Mouse (Mus musculus) liver, adult 2 months (tissue): ENCODE results near the gene Ppm1d. TPM values are rescaled to one million over a fixed set of nuclear protein-coding genes. Genes with fewer than 3 reads are reported as not detected.
A peak's percentile ranks its signal among the peaks of the same experiment; 100 is the strongest.

Experiments
- DNase-seq: peaks from one replicate; pipeline ENCODE4 v3.0.0-alpha.2; 2011; ENCODE audit warnings: low read depth, low spot score; ENCODE audit errors: extremely low read depth
- H3K27ac ChIP-seq: fragments of 200-500 bp; replicated peaks from 2 replicates; pipeline ENCODE4 v1.5.1; 2012; ENCODE audit warnings: low read depth, mild to moderate bottlenecking, control low read depth, inconsistent platforms, low read length; ENCODE audit not compliant: insufficient read depth
- H3K27me3 ChIP-seq: fragments of 200-500 bp; 2 replicates; pipeline ENCODE4 v1.6.1; 2012; ENCODE audit warnings: mild to moderate bottlenecking, moderate library complexity, low read length, inconsistent platforms; ENCODE audit not compliant: control insufficient read depth, insufficient read depth
- H3K36me3 ChIP-seq: fragments of 200-500 bp; 2 replicates; pipeline ENCODE4 v1.6.1; 2012; ENCODE audit warnings: low read length, inconsistent platforms; ENCODE audit not compliant: control insufficient read depth, insufficient read depth
- H3K4me1 ChIP-seq: fragments of 200-500 bp; 2 replicates; pipeline ENCODE4 v1.6.1; 2011; ENCODE audit warnings: low read length; ENCODE audit not compliant: control insufficient read depth, insufficient read depth
- H3K4me3 ChIP-seq: fragments of 200-500 bp; 2 replicates; pipeline ENCODE4 v1.5.1; 2011; ENCODE audit warnings: low read depth, mild to moderate bottlenecking, control low read depth, low read length, moderate library complexity; ENCODE audit not compliant: insufficient read depth
- H3K79me2 ChIP-seq: fragments of 200-500 bp; 2 replicates; pipeline ENCODE4 v1.6.1; 2012; ENCODE audit warnings: inconsistent platforms, mild to moderate bottlenecking, low read length, moderate library complexity; ENCODE audit not compliant: control insufficient read depth, insufficient read depth
- H3K9ac ChIP-seq: fragments of 200-500 bp; 2 replicates; pipeline ENCODE4 v1.6.1; 2012; ENCODE audit warnings: low read depth, mild to moderate bottlenecking, control low read depth, inconsistent platforms, low read length
- CTCF ChIP-seq: fragments of 200-500 bp; IDR thresholded peaks from 2 replicates; pipeline ENCODE4 v1.5.1; 2011; ENCODE audit warnings: low read depth, low read length, control low read depth
- POLR2A ChIP-seq: fragments of 200-500 bp; IDR thresholded peaks from 2 replicates; pipeline ENCODE4 v1.6.1; 2011; ENCODE audit warnings: low read length, control low read depth; ENCODE audit not compliant: insufficient read depth; ENCODE audit errors: extremely low read depth
- WGBS: fragments of 180-500 bp; shearing (Covaris S2); methylation state at CpG from one replicate; pipeline ENCODE4 v1.1.7; 2018; 5-methylcytosine and 5-hydroxymethylcytosine counted together
- polyA plus RNA-seq: library from polyadenylated mRNA; depleted of rRNA; stranded (reverse); fragments of >200 nt; gene quantifications from 2 replicates; pipeline ENCODE4 v1.2.3, GENCODE M21; 2012
- total RNA-seq: library from RNA; depleted of rRNA; stranded (reverse); fragments of >200 nt; gene quantifications from 2 replicates; pipeline ENCODE4 v1.2.3, GENCODE M21; 2014

Ppm1d gene
- total and polyA plus RNA-seq, 2 experiments: 1.7 to 3.1 TPM

GRCm38 (mm10) chr11:85301161-85301560 is 9.9 kb upstream of the Ppm1d start:
- H3K9ac ChIP-seq: no peak overlapping the region
- WGBS: 92% methylated on average over 3 of the region's 3 CpGs

GRCm38 (mm10) chr11:85301836-85302235 is 9.2 kb upstream of the Ppm1d start:
- Histone ChIP-seq H3K9ac (no peak overlapping the region), H3K36me3 (no peaks in the 10 kb centered on the region), H3K79me2 (no peaks in the 10 kb centered on the region), H3K4me3 (no peak overlapping the region), H3K27ac (no peak overlapping the region), H3K27me3 (no peaks in the 10 kb centered on the region), H3K4me1 (no peaks in the 10 kb centered on the region)
- 55% methylated on average over 2 of the region's 2 CpGs for WGBS
- no peak for DNase-seq
- TF ChIP-seq POLR2A (no peak), CTCF (no peak)

More at GRCm38 (mm10) chr11:85301161-85301560, 9.9 kb upstream of the Ppm1d start:
- DNase-seq: no peak
- Histone ChIP-seq H3K36me3 (no peaks in the 10 kb centered on the region), H3K79me2 (no peaks in the 10 kb centered on the region), H3K4me3 (no peak overlapping the region), H3K27ac (no peak overlapping the region), H3K4me1 (no peaks in the 10 kb centered on the region), H3K27me3 (no peaks in the 10 kb centered on the region)
- TF ChIP-seq CTCF (no peak), POLR2A (no peak)

- DNase-seq: no peak
- H3K9ac ChIP-seq: no peak overlapping the region
- 58% methylated on average over 4 of the region's 4 CpGs for WGBS
- TF ChIP-seq POLR2A: no peak
- no peak for TF ChIP-seq CTCF
- H3K4me1 ChIP-seq: peaks cover 2% of the 10 kb centered on the region; the same call in 1 of the 2 replicates
- H3K36me3 ChIP-seq: no peaks in the 10 kb centered on the region
- H3K27ac ChIP-seq: no peak overlapping the region
- no peaks in the 10 kb centered on the region for H3K27me3 ChIP-seq
- no peak overlapping the region for H3K4me3 ChIP-seq
- no peaks in the 10 kb centered on the region for H3K79me2 ChIP-seq
Measured at GRCm38 (mm10) chr11:85306577-85307260, 4.3 kb upstream of the Ppm1d start.

- no peaks in the 10 kb centered on the region for H3K27me3 ChIP-seq
- H3K79me2 ChIP-seq: peaks cover 3% of the 10 kb centered on the region; the same call in 1 of the 2 replicates
- no peak overlapping the region for H3K9ac ChIP-seq
- TF ChIP-seq CTCF (no peak), POLR2A (no peak)
- 85% methylated on average over 2 of the region's 2 CpGs for WGBS
- no peak overlapping the region for H3K4me3 ChIP-seq
- H3K4me1 ChIP-seq: peaks cover 9% of the 10 kb centered on the region; the same call in 1 of the 2 replicates
- no peaks in the 10 kb centered on the region for H3K36me3 ChIP-seq
- no peak overlapping the region for H3K27ac ChIP-seq
- DNase-seq: no peak
Measured at GRCm38 (mm10) chr11:85308799-85309198, 2.2 kb upstream of the Ppm1d start.

GRCm38 (mm10) chr11:85310407-85310712 is 684 bp upstream of the Ppm1d start:
- Histone ChIP-seq H3K4me1 (peaks cover 9% of the 10 kb centered on the region; the same call in 1 of the 2 replicates), H3K4me3 (peak overlapping the region; percentile 87), H3K9ac (peak overlapping the region; percentile 59), H3K27me3 (no peaks in the 10 kb centered on the region), H3K79me2 (peaks cover 13% of the 10 kb centered on the region; the same call in 1 of the 2 replicates), H3K27ac (peak overlapping the region; percentile 75), H3K36me3 (no peaks in the 10 kb centered on the region; the same call in 1 of the 2 replicates)
- 2% methylated on average over 15 of the region's 15 CpGs for WGBS
- no peak for DNase-seq
- TF ChIP-seq CTCF: no peak
- TF ChIP-seq POLR2A: no peak
